In genomic region chr5:123015915-123016314, GRCm38 (mm10) we compare ENCODE assay signal across 8 mouse cellular contexts. TPM values are rescaled to one million over a fixed set of nuclear protein-coding genes. Genes with fewer than 3 reads are reported as not detected.
DNase-seq lines count a peak whose midpoint lies in the region; ATAC-seq and TF ChIP-seq lines count a peak whose summit lies in the region.

No protein-coding gene starts in this region.

- peaks cover 22% of the 10 kb centered on the region for H3K4me1 ChIP-seq in kidney, adult 2 months (ENCODE audit: control insufficient read depth, insufficient read depth, low read length)
- peaks cover 24% of the 10 kb centered on the region for H3K4me1 ChIP-seq in midbrain, embryonic 11.5 days (ENCODE audit: control insufficient read depth, insufficient read depth, low read length)

- TF ChIP-seq CTCF in kidney, adult 2 months (conservative IDR thresholded peaks at IDR 0.05; ENCODE audit: insufficient read depth, insufficient read length, low read depth, low read length) = no peak

- no peak for TF ChIP-seq POLR2A in kidney, adult 2 months (IDR thresholded peaks at IDR 0.05; ENCODE audit: low read depth, low read length)

- H3K27me3 ChIP-seq in kidney, adult 2 months (replicated peaks; ENCODE audit: control insufficient read depth, insufficient read depth, low read length) = no peaks in the 10 kb centered on the region
- H3K27me3 ChIP-seq in midbrain, embryonic 11.5 days (ENCODE audit: control insufficient read depth, insufficient read depth, low read length) = no peaks in the 10 kb centered on the region

- no peaks in the 10 kb centered on the region for H3K36me3 ChIP-seq in kidney, adult 2 months (ENCODE audit: control insufficient read depth, insufficient read depth, low read length)
- no peaks in the 10 kb centered on the region for H3K36me3 ChIP-seq in midbrain, embryonic 11.5 days (ENCODE audit: control insufficient read depth, insufficient read depth, low read length)

- peak overlapping the region; percentile 90 for H3K27ac ChIP-seq in kidney, adult 2 months (ENCODE audit: insufficient read depth, low read depth, low read length)
- H3K27ac ChIP-seq in midbrain, embryonic 11.5 days (ENCODE audit: low read depth, low read length) = no peak overlapping the region

- H3K4me3 ChIP-seq in kidney, adult 2 months (ENCODE audit: insufficient read depth, low read depth, low read length) = peak overlapping the region; percentile 96
- peak overlapping the region; percentile 74 for H3K4me3 ChIP-seq in midbrain, embryonic 11.5 days (ENCODE audit: low read depth, low read length)

- H3K4me2 ChIP-seq in midbrain, embryonic 11.5 days = peak overlapping the region; percentile 82

- peak; percentile 67 for ATAC-seq in inflammation-experienced regulatory T-cells, adult 6 months
- no peak for ATAC-seq in midbrain, embryonic 11.5 days (ENCODE audit: low FRiP score)
- no peak for ATAC-seq in granulocyte monocyte progenitor cell, adult 5-6 weeks (replicated peaks; ENCODE audit: poor library complexity, severe bottlenecking)

- no peaks in the 10 kb centered on the region for H3K9me3 ChIP-seq in midbrain, embryonic 11.5 days (ENCODE audit: control insufficient read depth, low read length)

- WGBS in kidney, adult 2 months = 32% methylated on average over 8 of the region's 8 CpGs
- WGBS in midbrain, embryonic 11.5 days = 28% methylated on average over 8 of the region's 8 CpGs

- H3K9ac ChIP-seq in midbrain, embryonic 11.5 days (ENCODE audit: low read length) = peak overlapping the region; percentile 79; the same call in 1 of the 2 replicates

- no peak for DNase-seq in kidney, adult 2 months
- no peak for DNase-seq in kidney, postnatal 14 days
- DNase-seq in T-cell, adult 2 months (ENCODE audit: low spot score) = peak; percentile 57
- no peak for DNase-seq in midbrain, embryonic 11.5 days (ENCODE audit: low spot score, missing footprints)
- DNase-seq in cerebellum, postnatal 10 days = no peak
- DNase-seq in gastrocnemius, adult 8-10 months (ENCODE audit: low spot score in 2 of 2) = no peak

RNA-seq across cellular contexts. Expression of gene Orai1, which starts 1.0 kb away (rescaled TPM):
- 63.2 and 90.6 TPM in 2 replicates for polyA plus RNA-seq in kidney, adult 2 months (2012; rRNA removed)
- polyA plus RNA-seq in inflammation-experienced regulatory T-cells, adult 6 months (2017; shearing (Covaris generic)) = 10 to 100 TPM in 1 of 3 experiments, 1 to 10 TPM in 2; 7.3 to 10.0 (median 8.0) TPM
- 8.2 and 10.5 TPM in 2 replicates for polyA plus RNA-seq in midbrain, embryonic 11.5 days (2014; fragmentation: Nextera tagmentation; extraction: Ambion mirVana)
- total RNA-seq in granulocyte monocyte progenitor cell, adult 5-6 weeks (2014; fragmentation: Nextera tagmentation) = 40.9 and 43.8 TPM in 2 replicates
- total RNA-seq in granulocyte monocyte progenitor cell, adult 5-6 weeks (2017) = 15.6 and 22.4 TPM in 2 replicates
- total RNA-seq in gastrocnemius, adult 8-10 months (2022) = 10 to 100 TPM; 27.8 to 35.0 (median 29.8) TPM

RNA-seq across cellular contexts. Expression of gene Kdm2b, which starts 26.3 kb away (rescaled TPM):
- 9.6 and 10.9 TPM in 2 replicates for polyA plus RNA-seq in kidney, adult 2 months (2012; rRNA removed)
- polyA plus RNA-seq in inflammation-experienced regulatory T-cells, adult 6 months (2017; shearing (Covaris generic)) = 10 to 100 TPM; 29.8 to 58.3 (median 53.4) TPM
- polyA plus RNA-seq in midbrain, embryonic 11.5 days (2014; fragmentation: Nextera tagmentation; extraction: Ambion mirVana) = 62.4 and 62.8 TPM in 2 replicates
- total RNA-seq in granulocyte monocyte progenitor cell, adult 5-6 weeks (2014; fragmentation: Nextera tagmentation) = 42.8 and 63.5 TPM in 2 replicates
- total RNA-seq in granulocyte monocyte progenitor cell, adult 5-6 weeks (2017) = 54.8 and 58.7 TPM in 2 replicates
- 10 to 100 TPM; 11.1 to 15.6 (median 13.1) TPM for total RNA-seq in gastrocnemius, adult 8-10 months (2022)

RNA-seq across cellular contexts. Expression of gene Morn3, which starts 30.9 kb away (rescaled TPM):
- 0.06 and 0.08 TPM in 2 replicates for polyA plus RNA-seq in kidney, adult 2 months (2012; rRNA removed)
- 1 to 10 TPM; 2.6 to 7.4 (median 6.1) TPM for polyA plus RNA-seq in inflammation-experienced regulatory T-cells, adult 6 months (2017; shearing (Covaris generic))
- not detected in 2 replicates for polyA plus RNA-seq in midbrain, embryonic 11.5 days (2014; fragmentation: Nextera tagmentation; extraction: Ambion mirVana)
- total RNA-seq in granulocyte monocyte progenitor cell, adult 5-6 weeks (2014; fragmentation: Nextera tagmentation) = 0.58 TPM in 1 of 2 replicates, not detected in the other
- not detected in 2 replicates for total RNA-seq in granulocyte monocyte progenitor cell, adult 5-6 weeks (2017)
- total RNA-seq in gastrocnemius, adult 8-10 months (2022) = not detected

RNA-seq across cellular contexts. Expression of gene Tmem120b, which starts 52.3 kb away (rescaled TPM):
- 9.9 and 12.7 TPM in 2 replicates for polyA plus RNA-seq in kidney, adult 2 months (2012; rRNA removed)
- polyA plus RNA-seq in inflammation-experienced regulatory T-cells, adult 6 months (2017; shearing (Covaris generic)) = 1 to 10 TPM; 1.1 to 2.1 (median 1.5) TPM
- 7.6 and 7.9 TPM in 2 replicates for polyA plus RNA-seq in midbrain, embryonic 11.5 days (2014; fragmentation: Nextera tagmentation; extraction: Ambion mirVana)
- total RNA-seq in granulocyte monocyte progenitor cell, adult 5-6 weeks (2014; fragmentation: Nextera tagmentation) = 1.8 and 3.1 TPM in 2 replicates
- 1.6 and 2.3 TPM in 2 replicates for total RNA-seq in granulocyte monocyte progenitor cell, adult 5-6 weeks (2017)
- total RNA-seq in gastrocnemius, adult 8-10 months (2022) = 10 to 100 TPM; 15.7 to 18.3 (median 17.0) TPM
